Mouse (Mus musculus): ENCODE data around the gene St6gal1. TPM values are rescaled to one million over a fixed set of nuclear protein-coding genes. Genes with fewer than 3 reads are reported as not detected.
A peak's percentile ranks its signal among the peaks of the same experiment; 100 is the strongest.

The St6gal1 gene
- polyA plus RNA-seq, 1 experiment: 5.7 TPM

DNA sequence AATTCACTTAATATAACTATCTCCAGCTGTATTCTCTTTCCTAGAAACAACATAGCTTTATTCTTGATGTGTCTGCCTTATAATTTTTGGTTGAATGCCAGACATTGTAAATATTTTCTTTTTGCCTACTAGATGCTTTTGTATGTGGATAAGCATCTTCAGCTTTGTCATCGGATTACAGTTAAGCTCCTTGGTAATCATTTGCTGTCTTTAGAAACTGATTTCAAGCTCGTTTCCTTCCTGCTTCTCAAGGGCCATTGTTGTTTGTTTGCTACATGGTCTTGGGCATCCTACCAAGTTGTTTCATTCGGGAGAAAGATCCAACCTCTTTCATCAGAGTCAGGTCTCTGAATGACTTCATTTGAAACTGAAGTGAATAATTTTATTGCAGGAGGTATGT lies 144.6 kb downstream of the St6gal1 start:
- Histone ChIP-seq H3ac (ENCODE audit: control insufficient read depth, insufficient read length) (no peak overlapping the region), H3K27me3 (ENCODE audit: control insufficient read depth, insufficient read depth, insufficient read length) (no peaks in the 10 kb centered on the region), H3K4me3 (no peak overlapping the region), H3K36me3 (ENCODE audit: control insufficient read depth, insufficient read depth) (no peaks in the 10 kb centered on the region), H3K4me2 (ENCODE audit: low read depth) (no peak overlapping the region), H3K79me2 (ENCODE audit: control insufficient read depth, insufficient read depth) (no peaks in the 10 kb centered on the region)
- TF ChIP-seq E2F4 (IDR thresholded peaks at IDR 0.05; ENCODE audit: insufficient read depth) (no peak), TCF3 (IDR thresholded peaks at IDR 0.05; ENCODE audit: insufficient read length, low read depth) (no peak), MAX (IDR thresholded peaks at IDR 0.05; ENCODE audit: low read depth) (no peak), REST (IDR thresholded peaks at IDR 0.05; ENCODE audit: insufficient read depth, insufficient read length) (no peak), MYOD1 (IDR thresholded peaks at IDR 0.05; ENCODE audit: control insufficient read depth in 1 of 3, insufficient read length in 2 of 3, low read depth in 2 of 3) (no peak), TCF12 (IDR thresholded peaks at IDR 0.05; ENCODE audit: insufficient read depth, poor library complexity, severe bottlenecking) (no peak), POLR2AphosphoS2 (IDR thresholded peaks at IDR 0.05; ENCODE audit: insufficient read length, low read depth) (no peak), POLR2A (IDR thresholded peaks at IDR 0.05; ENCODE audit: insufficient read length, low read depth) (no peak), CEBPB (IDR thresholded peaks at IDR 0.05; ENCODE audit: insufficient read depth, poor library complexity, severe bottlenecking) (no peak), USF1 (IDR thresholded peaks at IDR 0.05; ENCODE audit: low read depth) (no peak), SRF (IDR thresholded peaks at IDR 0.05; ENCODE audit: control insufficient read depth, insufficient read length, low read depth) (no peak), MYOG (IDR thresholded peaks at IDR 0.05; ENCODE audit: control insufficient read depth in 1 of 3, insufficient read depth in 1 of 3, insufficient read length in 2 of 3, low read depth in 2 of 3) (no peak)

DNA sequence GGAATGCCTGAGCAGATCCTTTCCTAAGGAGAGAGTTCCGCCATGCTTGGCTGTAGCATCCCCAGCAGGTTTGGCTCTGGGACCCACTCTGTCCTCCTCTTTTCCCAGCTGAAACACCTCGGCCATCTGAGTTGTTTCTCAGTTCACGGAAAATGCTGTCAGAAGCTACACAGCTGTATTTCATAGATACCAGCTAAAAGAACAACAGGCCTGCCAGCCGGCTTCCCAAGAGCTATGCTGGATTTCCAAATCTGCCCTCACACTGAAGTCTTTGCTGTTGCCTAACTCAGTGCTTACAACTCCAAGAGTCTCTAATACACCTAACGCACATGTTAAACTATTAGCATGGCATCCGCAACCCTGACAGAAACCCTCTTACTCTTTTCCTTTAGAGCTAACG lies 146.2 kb downstream of the St6gal1 start:
- no peak overlapping the region for H3K4me3 ChIP-seq
- no peaks in the 10 kb centered on the region for H3K36me3 ChIP-seq (ENCODE audit: control insufficient read depth, insufficient read depth)
- no peak overlapping the region for H3ac ChIP-seq (ENCODE audit: control insufficient read depth, insufficient read length)
- H3K79me2 ChIP-seq (ENCODE audit: control insufficient read depth, insufficient read depth): no peaks in the 10 kb centered on the region
- no peak for TF ChIP-seq E2F4 (IDR thresholded peaks at IDR 0.05; ENCODE audit: insufficient read depth)
- no peak for TF ChIP-seq MAX (IDR thresholded peaks at IDR 0.05; ENCODE audit: low read depth)
- TF ChIP-seq MYOG (IDR thresholded peaks at IDR 0.05; ENCODE audit: control insufficient read depth in 1 of 3, insufficient read depth in 1 of 3, insufficient read length in 2 of 3, low read depth in 2 of 3): no peak
- TF ChIP-seq USF1 (IDR thresholded peaks at IDR 0.05; ENCODE audit: low read depth): no peak
- no peak for TF ChIP-seq TCF12 (IDR thresholded peaks at IDR 0.05; ENCODE audit: insufficient read depth, poor library complexity, severe bottlenecking)
- no peak for TF ChIP-seq MYOD1 (IDR thresholded peaks at IDR 0.05; ENCODE audit: control insufficient read depth in 1 of 3, insufficient read length in 2 of 3, low read depth in 2 of 3)
- no peak for TF ChIP-seq REST (IDR thresholded peaks at IDR 0.05; ENCODE audit: insufficient read depth, insufficient read length)
- no peak for TF ChIP-seq CEBPB (IDR thresholded peaks at IDR 0.05; ENCODE audit: insufficient read depth, poor library complexity, severe bottlenecking)
- TF ChIP-seq TCF3 (IDR thresholded peaks at IDR 0.05; ENCODE audit: insufficient read length, low read depth): no peak
- no peak for TF ChIP-seq POLR2A (IDR thresholded peaks at IDR 0.05; ENCODE audit: insufficient read length, low read depth)
- no peak for TF ChIP-seq POLR2AphosphoS2 (IDR thresholded peaks at IDR 0.05; ENCODE audit: insufficient read length, low read depth)
- no peak for TF ChIP-seq SRF (IDR thresholded peaks at IDR 0.05; ENCODE audit: control insufficient read depth, insufficient read length, low read depth)
- no peak overlapping the region for H3K4me2 ChIP-seq (ENCODE audit: low read depth)
- H3K27me3 ChIP-seq (ENCODE audit: control insufficient read depth, insufficient read depth, insufficient read length): no peaks in the 10 kb centered on the region

DNA sequence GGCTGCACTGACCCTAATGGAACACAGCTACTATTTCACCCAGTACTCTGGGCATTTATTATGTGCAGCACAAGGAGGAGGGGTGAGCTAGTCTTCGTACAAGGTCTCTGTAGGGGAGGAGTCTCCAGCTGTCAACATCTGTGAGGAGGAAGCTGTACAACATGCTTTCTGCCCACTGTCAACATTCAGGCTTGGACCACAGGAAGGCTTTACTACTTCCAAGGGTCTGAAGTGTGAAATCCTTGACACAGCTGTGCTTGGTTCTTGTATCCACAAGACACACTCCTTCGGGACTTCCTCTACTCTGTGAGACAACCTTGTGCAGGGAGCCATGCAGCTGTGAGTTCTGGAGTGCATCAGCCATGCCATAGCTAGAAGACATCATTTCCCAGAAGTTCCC lies 147.8 kb downstream of the St6gal1 start:
- TF ChIP-seq E2F4 (IDR thresholded peaks at IDR 0.05; ENCODE audit: insufficient read depth) (no peak), TCF3 (IDR thresholded peaks at IDR 0.05; ENCODE audit: insufficient read length, low read depth) (no peak)
- Histone ChIP-seq H3ac (ENCODE audit: control insufficient read depth, insufficient read length) (no peak overlapping the region), H3K4me2 (ENCODE audit: low read depth) (no peak overlapping the region), H3K27me3 (ENCODE audit: control insufficient read depth, insufficient read depth, insufficient read length) (no peaks in the 10 kb centered on the region), H3K79me2 (ENCODE audit: control insufficient read depth, insufficient read depth) (no peaks in the 10 kb centered on the region), H3K4me3 (no peak overlapping the region), H3K36me3 (ENCODE audit: control insufficient read depth, insufficient read depth) (no peaks in the 10 kb centered on the region)

DNA sequence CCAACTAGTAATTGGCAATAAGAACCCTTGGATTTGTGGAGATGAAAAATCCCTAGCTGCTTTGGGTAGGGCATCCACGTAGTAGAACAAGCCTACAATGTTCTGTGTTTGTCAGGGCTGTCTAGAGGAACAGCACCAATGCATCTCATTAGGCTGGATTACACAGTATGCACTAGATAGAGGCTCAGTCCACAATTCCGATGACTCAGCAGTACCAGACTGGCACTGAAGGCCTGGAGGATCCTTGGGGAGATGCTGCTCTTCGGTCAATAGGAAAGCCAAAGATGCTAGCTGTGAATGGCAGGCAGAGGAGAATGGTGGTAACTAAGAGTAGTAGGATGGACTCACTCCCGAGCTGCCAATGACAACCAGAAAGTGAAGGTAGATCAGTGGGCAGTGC lies 149.5 kb downstream of the St6gal1 start:
- TF ChIP-seq POLR2AphosphoS2 (IDR thresholded peaks at IDR 0.05; ENCODE audit: insufficient read length, low read depth): no peak
- H3K4me3 ChIP-seq: no peak overlapping the region
- no peak overlapping the region for H3ac ChIP-seq (ENCODE audit: control insufficient read depth, insufficient read length)
- no peak overlapping the region for H3K4me2 ChIP-seq (ENCODE audit: low read depth)
- no peaks in the 10 kb centered on the region for H3K36me3 ChIP-seq (ENCODE audit: control insufficient read depth, insufficient read depth)
- no peaks in the 10 kb centered on the region for H3K27me3 ChIP-seq (ENCODE audit: control insufficient read depth, insufficient read depth, insufficient read length)
- H3K79me2 ChIP-seq (ENCODE audit: control insufficient read depth, insufficient read depth): no peaks in the 10 kb centered on the region

DNA sequence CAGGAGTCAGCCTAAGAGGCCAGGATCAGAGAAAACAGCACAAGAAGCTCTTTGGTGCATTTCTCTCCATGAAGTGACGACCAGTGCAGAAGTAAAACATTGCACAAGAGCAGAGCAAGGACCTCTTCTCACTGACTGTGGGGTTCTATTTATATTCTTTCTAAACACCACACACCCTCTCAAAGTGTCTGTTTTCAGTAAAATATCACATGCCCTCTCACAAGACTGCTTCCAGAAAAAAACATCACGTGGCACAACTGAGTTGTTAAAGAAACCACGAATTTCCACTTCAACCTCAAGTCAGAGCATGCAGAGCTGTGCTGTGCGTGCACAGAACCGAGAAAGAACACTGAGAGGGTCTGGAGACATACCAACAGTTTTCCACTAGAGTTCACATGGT lies 150.4 kb downstream of the St6gal1 start:
- H3ac ChIP-seq (ENCODE audit: control insufficient read depth, insufficient read length): no peak overlapping the region
- TF ChIP-seq TCF3 (IDR thresholded peaks at IDR 0.05; ENCODE audit: insufficient read length, low read depth) (no peak), SRF (IDR thresholded peaks at IDR 0.05; ENCODE audit: control insufficient read depth, insufficient read length, low read depth) (no peak), TCF12 (IDR thresholded peaks at IDR 0.05; ENCODE audit: insufficient read depth, poor library complexity, severe bottlenecking) (no peak), POLR2AphosphoS2 (IDR thresholded peaks at IDR 0.05; ENCODE audit: insufficient read length, low read depth) (no peak), USF1 (IDR thresholded peaks at IDR 0.05; ENCODE audit: low read depth) (peak; percentile 31)
- H3K4me3 ChIP-seq: no peak overlapping the region
- no peaks in the 10 kb centered on the region for H3K36me3 ChIP-seq (ENCODE audit: control insufficient read depth, insufficient read depth)
- peak overlapping the region; percentile 24 for H3K4me2 ChIP-seq (ENCODE audit: low read depth)
- no peaks in the 10 kb centered on the region for H3K79me2 ChIP-seq (ENCODE audit: control insufficient read depth, insufficient read depth)
- H3K27me3 ChIP-seq (ENCODE audit: control insufficient read depth, insufficient read depth, insufficient read length): no peaks in the 10 kb centered on the region
